Mouse (Mus musculus) forebrain, postnatal 0 days (tissue): Measurements from ENCODE around the gene Rom1. TPM values are rescaled to one million over a fixed set of nuclear protein-coding genes. Genes with fewer than 3 reads are reported as not detected.

ENCODE experiments used
- ATAC-seq: fragments of 200-750 bp; cut with Nextera tagmentation; 2 replicates; pipeline ENCODE4 v1.8.0; 2017; ENCODE audit warnings: mild to moderate bottlenecking, moderate library complexity
- DNase-seq: peaks from one replicate; pipeline ENCODE4 v3.0.0-alpha.2; 2015
- H3K27ac ChIP-seq: fragments of 300-500 bp; sonication (generic); 2 replicates; pipeline ENCODE4 v1.5.1; 2014; ENCODE audit warnings: low read depth, mild to moderate bottlenecking, antibody characterized with exemption, low read length, moderate library complexity, mixed read lengths
- H3K27me3 ChIP-seq: fragments of 300-500 bp; sonication (generic); 2 replicates; pipeline ENCODE4 v1.6.1; 2014; ENCODE audit warnings: mild to moderate bottlenecking, low read length, mixed read lengths; ENCODE audit not compliant: insufficient read depth
- H3K36me3 ChIP-seq: fragments of 300-500 bp; sonication (generic); 2 replicates; pipeline ENCODE4 v1.6.1; 2014; ENCODE audit warnings: mild to moderate bottlenecking, moderate library complexity; ENCODE audit not compliant: insufficient read depth
- H3K4me1 ChIP-seq: fragments of 300-500 bp; sonication (generic); 2 replicates; pipeline ENCODE4 v1.6.1; 2014; ENCODE audit warnings: antibody characterized with exemption; ENCODE audit not compliant: insufficient read depth
- H3K4me2 ChIP-seq: fragments of 300-500 bp; sonication (generic); 2 replicates; pipeline ENCODE4 v1.6.1; 2014; ENCODE audit warnings: low read depth, mild to moderate bottlenecking, moderate library complexity
- H3K4me3 ChIP-seq: fragments of 300-500 bp; sonication (generic); 2 replicates; pipeline ENCODE4 v1.5.1; 2014; ENCODE audit warnings: low read depth, low read length, mixed read lengths
- H3K9ac ChIP-seq: fragments of 300-500 bp; sonication (generic); 2 replicates; pipeline ENCODE4 v1.6.1; 2014; ENCODE audit warnings: mild to moderate bottlenecking
- H3K9me3 ChIP-seq: fragments of 300-500 bp; sonication (generic); 2 replicates; pipeline ENCODE4 v1.6.1; 2016; ENCODE audit warnings: low read length
- CTCF ChIP-seq: sonication (generic); IDR thresholded peaks from 2 replicates; pipeline ENCODE4 v1.5.1; 2016; ENCODE audit warnings: antibody characterized with exemption, control low read depth, low read depth
- WGBS: fragments of 180-500 bp; shearing (Covaris S2); extraction: QIAGEN DNeasy Blood & Tissue Kit; methylation state at CpG from one replicate; pipeline ENCODE4 v1.1.7; 2014; 5-methylcytosine and 5-hydroxymethylcytosine counted together
- polyA plus RNA-seq: library from polyadenylated mRNA; unstranded; fragments of >200 nt; fragmentation: Nextera tagmentation; extraction: Ambion mirVana; gene quantifications from 2 replicates; pipeline ENCODE4 v1.2.1, GENCODE M21; 2015
- total RNA-seq: library from RNA; depleted of rRNA; stranded (reverse); fragments of >200 nt; gene quantifications from 2 replicates; pipeline ENCODE4 v1.2.3, GENCODE M21; 2014

Gene Rom1
- total and polyA plus RNA-seq, 2 experiments from 2014 or later: 3.3 to 3.5 TPM

GRCm38 (mm10) chr19:8943047-8943446 lies 13.9 kb upstream of the Rom1 start:
- WGBS: 71% methylated on average over 2 of the region's 2 CpGs
- no peak for ATAC-seq
- Histone ChIP-seq H3K36me3 (peaks cover 32% of the 10 kb centered on the region), H3K4me2 (peak overlapping the region; percentile 71), H3K27ac (no peak overlapping the region), H3K9me3 (no peaks in the 10 kb centered on the region), H3K27me3 (no peaks in the 10 kb centered on the region), H3K9ac (peak overlapping the region; percentile 99; the same call in 1 of the 2 replicates), H3K4me3 (peak overlapping the region; percentile 92), H3K4me1 (peaks cover 9% of the 10 kb centered on the region; the same call in 1 of the 2 replicates)
- no peak for DNase-seq
- TF ChIP-seq CTCF: no peak

- no peak for TF ChIP-seq CTCF
- peak; percentile 19 for DNase-seq
Measured at GRCm38 (mm10) chr19:8942276-8942964, 13.3 kb upstream of the Rom1 start.

GRCm38 (mm10) chr19:8941515-8942217 lies 12.5 kb upstream of the Rom1 start, which contains the start of gene Mta2:
TSS of gene Mta2 (plus strand) at chr19:8941875.
- ATAC-seq (peak; percentile 97), DNase-seq (peak; percentile 98)
- peak within 1 kb of the TSS; percentile 71 for H3K4me2 ChIP-seq
- H3K9ac ChIP-seq: peak within 1 kb of the TSS; percentile 99
- TF ChIP-seq CTCF: peak; percentile 29; the same call in 1 of the 2 replicates
- WGBS: under 1% methylated on average over 64 of the region's 64 CpGs
- H3K4me3 ChIP-seq: peak within 1 kb of the TSS; percentile 92
- no peaks in the 10 kb centered on the region for H3K27me3 ChIP-seq
- peaks cover 28% of the 10 kb centered on the region for H3K36me3 ChIP-seq
- peaks cover 9% of the 10 kb centered on the region; the same call in 1 of the 2 replicates for H3K4me1 ChIP-seq
- H3K27ac ChIP-seq: peak within 1 kb of the TSS; percentile 93
- no peaks in the 10 kb centered on the region for H3K9me3 ChIP-seq

More at GRCm38 (mm10) chr19:8942276-8942964, 13.3 kb upstream of the Rom1 start:
- Histone ChIP-seq H3K9ac (peak overlapping the region; percentile 99), H3K4me3 (peak overlapping the region; percentile 92), H3K4me2 (peak overlapping the region; percentile 71), H3K27me3 (no peaks in the 10 kb centered on the region), H3K27ac (peak overlapping the region; percentile 93), H3K9me3 (no peaks in the 10 kb centered on the region), H3K36me3 (peaks cover 29% of the 10 kb centered on the region), H3K4me1 (peaks cover 9% of the 10 kb centered on the region; the same call in 1 of the 2 replicates)
- 3% methylated on average over 42 of the region's 46 CpGs for WGBS
- ATAC-seq: peak; percentile 49

- WGBS: 27% methylated on average over 10 of the region's 10 CpGs
- ATAC-seq (no peak), DNase-seq (no peak)
- Histone ChIP-seq H3K4me2 (peak overlapping the region; percentile 71), H3K27ac (peak overlapping the region; percentile 57), H3K4me3 (peak overlapping the region; percentile 92), H3K36me3 (peaks cover 23% of the 10 kb centered on the region), H3K4me1 (peaks cover 9% of the 10 kb centered on the region; the same call in 1 of the 2 replicates), H3K9ac (peak overlapping the region; percentile 99), H3K27me3 (no peaks in the 10 kb centered on the region), H3K9me3 (no peaks in the 10 kb centered on the region)
- no peak for TF ChIP-seq CTCF
Measured at GRCm38 (mm10) chr19:8941136-8941514, 12.0 kb upstream of the Rom1 start.

DNA sequence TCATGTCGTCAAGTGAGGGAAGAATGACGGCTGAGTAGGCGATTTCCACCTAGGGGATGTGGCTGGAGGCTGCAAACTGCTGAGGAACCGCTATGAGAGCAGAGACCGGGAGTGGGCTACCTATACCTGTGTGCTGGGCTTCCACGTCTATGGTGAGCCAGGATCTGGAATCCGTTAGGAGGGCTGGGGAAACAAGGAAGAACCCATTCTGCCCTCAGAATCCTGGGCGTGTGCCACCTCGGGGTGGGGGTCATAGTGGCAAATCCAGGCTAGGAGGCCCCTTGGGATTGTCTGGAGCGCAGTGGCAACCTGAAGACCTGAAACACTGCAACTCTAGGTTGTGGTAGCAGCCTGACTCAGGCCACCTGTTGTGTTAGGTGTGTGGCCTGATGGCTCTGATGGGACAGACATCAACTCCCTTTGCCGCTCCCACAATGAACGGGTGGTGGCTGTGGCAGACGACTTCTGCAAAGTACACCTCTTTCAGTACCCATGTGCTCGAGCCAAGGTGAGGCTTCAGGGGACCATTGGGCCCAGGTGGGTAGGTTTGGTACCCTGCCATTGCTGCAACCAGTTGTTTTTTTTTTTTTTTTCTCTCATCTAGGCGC lies 11.5 kb upstream of the Rom1 start:
- H3K27me3 ChIP-seq: no peaks in the 10 kb centered on the region
- ATAC-seq (no peak), DNase-seq (no peak)
- peak overlapping the region; percentile 92; the same call in 1 of the 2 replicates for H3K4me3 ChIP-seq
- H3K36me3 ChIP-seq: peaks cover 18% of the 10 kb centered on the region
- no peak for TF ChIP-seq CTCF
- peaks cover 9% of the 10 kb centered on the region; the same call in 1 of the 2 replicates for H3K4me1 ChIP-seq
- peak overlapping the region; percentile 71; the same call in 1 of the 2 replicates for H3K4me2 ChIP-seq
- WGBS: 82% methylated on average over 15 of the region's 15 CpGs
- no peak overlapping the region for H3K27ac ChIP-seq
- no peaks in the 10 kb centered on the region for H3K9me3 ChIP-seq
- peak overlapping the region; percentile 99; the same call in 1 of the 2 replicates for H3K9ac ChIP-seq

DNA sequence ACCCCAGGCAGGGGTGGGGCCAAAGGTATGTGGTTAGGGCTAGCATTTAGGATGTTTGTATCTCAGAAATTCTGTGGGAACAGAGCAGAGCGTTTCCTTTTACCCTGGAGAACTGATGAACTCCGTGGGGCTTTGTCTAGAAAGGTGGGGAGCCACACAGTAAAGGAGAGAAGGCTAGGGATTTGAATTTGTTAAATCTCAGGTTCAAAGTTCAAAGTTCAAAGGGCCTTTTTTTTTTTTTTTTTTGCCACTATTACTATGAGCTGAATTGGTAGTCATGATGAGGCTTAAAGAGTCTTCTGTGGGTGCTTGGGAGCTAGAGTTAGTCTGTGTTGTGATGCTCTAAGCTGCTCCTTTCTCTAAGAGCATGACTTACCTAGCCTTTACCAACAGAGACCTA lies 7.6 kb upstream of the Rom1 start:
- Histone ChIP-seq H3K9ac (no peak overlapping the region), H3K4me3 (no peak overlapping the region), H3K4me2 (no peak overlapping the region), H3K9me3 (no peaks in the 10 kb centered on the region), H3K27ac (no peak overlapping the region), H3K4me1 (no peaks in the 10 kb centered on the region), H3K27me3 (no peaks in the 10 kb centered on the region), H3K36me3 (peaks cover 9% of the 10 kb centered on the region)
- WGBS: 80% methylated on average over 2 of the region's 2 CpGs
- ATAC-seq (no peak), DNase-seq (no peak)
- TF ChIP-seq CTCF: no peak
